Mouse (Mus musculus): ENCODE results near the gene Hdc.
A peak's percentile ranks its signal among the peaks of the same experiment; 100 is the strongest.
"Not testable (repeated sequence)": the region's sequence is repeated elsewhere in the genome, so short reads cannot be mapped to it uniquely, and the experiment has no call there.

Hdc gene

GRCm38 (mm10) chr2:126618470-126619179 lies 474 bp downstream of the Hdc start:
- no peak for DNase-seq (ENCODE audit: low read depth, low spot score)
- no peaks in the 10 kb centered on the region for H3K27me3 ChIP-seq (ENCODE audit: control insufficient read depth, insufficient read depth, low read length, poor library complexity, severe bottlenecking)
- no peaks in the 10 kb centered on the region for H3K36me3 ChIP-seq (ENCODE audit: control insufficient read depth, insufficient read depth, low read length, poor library complexity, severe bottlenecking)

GRCm38 (mm10) chr2:126615355-126615754 lies 3.7 kb downstream of the Hdc start:
- H3K36me3 ChIP-seq (ENCODE audit: control insufficient read depth, insufficient read depth, low read length, poor library complexity, severe bottlenecking) = no peaks in the 10 kb centered on the region
- no peaks in the 10 kb centered on the region for H3K27me3 ChIP-seq (ENCODE audit: control insufficient read depth, insufficient read depth, low read length, poor library complexity, severe bottlenecking)
- DNase-seq (ENCODE audit: low read depth, low spot score) = no peak

- H3K36me3 ChIP-seq (ENCODE audit: control insufficient read depth, insufficient read depth, low read length, poor library complexity, severe bottlenecking); H3K27me3 ChIP-seq (ENCODE audit: control insufficient read depth, insufficient read depth, low read length, poor library complexity, severe bottlenecking); DNase-seq (ENCODE audit: low read depth, low spot score): not testable (repeated sequence)
Observed at GRCm38 (mm10) chr2:126609600-126609999, 9.5 kb downstream of the Hdc start.

- Histone ChIP-seq H3K27me3 (ENCODE audit: control insufficient read depth, insufficient read depth, low read length, poor library complexity, severe bottlenecking) (no peaks in the 10 kb centered on the region), H3K36me3 (ENCODE audit: control insufficient read depth, insufficient read depth, low read length, poor library complexity, severe bottlenecking) (no peaks in the 10 kb centered on the region)
- DNase-seq (ENCODE audit: low read depth, low spot score) = no peak
Observed at GRCm38 (mm10) chr2:126607553-126608203, 11.4 kb downstream of the Hdc start.

GRCm38 (mm10) chr2:126606688-126607062 lies 12.4 kb downstream of the Hdc start:
- H3K36me3 ChIP-seq (ENCODE audit: control insufficient read depth, insufficient read depth, low read length, poor library complexity, severe bottlenecking) = no peaks in the 10 kb centered on the region
- H3K27me3 ChIP-seq (ENCODE audit: control insufficient read depth, insufficient read depth, low read length, poor library complexity, severe bottlenecking) = no peaks in the 10 kb centered on the region
- DNase-seq (ENCODE audit: low read depth, low spot score) = no peak

- peak; percentile 35 for DNase-seq (ENCODE audit: low read depth, low spot score)
Observed at GRCm38 (mm10) chr2:126606061-126606687, 12.9 kb downstream of the Hdc start.

GRCm38 (mm10) chr2:126601918-126602600 lies 17.0 kb downstream of the Hdc start:
- DNase-seq (ENCODE audit: low read depth, low spot score) = peak; percentile 76
- no peaks in the 10 kb centered on the region for H3K36me3 ChIP-seq (ENCODE audit: control insufficient read depth, insufficient read depth, low read length, poor library complexity, severe bottlenecking)
- H3K27me3 ChIP-seq (ENCODE audit: control insufficient read depth, insufficient read depth, low read length, poor library complexity, severe bottlenecking) = no peaks in the 10 kb centered on the region

More at GRCm38 (mm10) chr2:126606061-126606687, 12.9 kb downstream of the Hdc start:
- no peaks in the 10 kb centered on the region for H3K36me3 ChIP-seq (ENCODE audit: control insufficient read depth, insufficient read depth, low read length, poor library complexity, severe bottlenecking)
- H3K27me3 ChIP-seq (ENCODE audit: control insufficient read depth, insufficient read depth, low read length, poor library complexity, severe bottlenecking) = no peaks in the 10 kb centered on the region

- Histone ChIP-seq H3K36me3 (ENCODE audit: control insufficient read depth, insufficient read depth, low read length, poor library complexity, severe bottlenecking) (no peaks in the 10 kb centered on the region), H3K27me3 (ENCODE audit: control insufficient read depth, insufficient read depth, low read length, poor library complexity, severe bottlenecking) (no peaks in the 10 kb centered on the region)
- no peak for DNase-seq (ENCODE audit: low read depth, low spot score)
Observed at GRCm38 (mm10) chr2:126600533-126600932, 18.6 kb downstream of the Hdc start.

GRCm38 (mm10) chr2:126599005-126599404 lies 20.1 kb downstream of the Hdc start:
- peak; percentile 61 for DNase-seq (ENCODE audit: low read depth, low spot score)
- no peaks in the 10 kb centered on the region for H3K36me3 ChIP-seq (ENCODE audit: control insufficient read depth, insufficient read depth, low read length, poor library complexity, severe bottlenecking)

GRCm38 (mm10) chr2:126598359-126598758 lies 20.7 kb downstream of the Hdc start:
- H3K36me3 ChIP-seq (ENCODE audit: control insufficient read depth, insufficient read depth, low read length, poor library complexity, severe bottlenecking) = no peaks in the 10 kb centered on the region
- no peak for DNase-seq (ENCODE audit: low read depth, low spot score)
- no peaks in the 10 kb centered on the region for H3K27me3 ChIP-seq (ENCODE audit: control insufficient read depth, insufficient read depth, low read length, poor library complexity, severe bottlenecking)

More at GRCm38 (mm10) chr2:126599005-126599404, 20.1 kb downstream of the Hdc start:
- H3K27me3 ChIP-seq (ENCODE audit: control insufficient read depth, insufficient read depth, low read length, poor library complexity, severe bottlenecking) = no peaks in the 10 kb centered on the region

GRCm38 (mm10) chr2:126597279-126598241 lies 21.5 kb downstream of the Hdc start:
- peak; percentile 56 for DNase-seq (ENCODE audit: low read depth, low spot score)
- H3K36me3 ChIP-seq (ENCODE audit: control insufficient read depth, insufficient read depth, low read length, poor library complexity, severe bottlenecking) = no peaks in the 10 kb centered on the region
- H3K27me3 ChIP-seq (ENCODE audit: control insufficient read depth, insufficient read depth, low read length, poor library complexity, severe bottlenecking) = no peaks in the 10 kb centered on the region

GRCm38 (mm10) chr2:126596347-126597072 lies 22.6 kb downstream of the Hdc start:
- Histone ChIP-seq H3K27me3 (ENCODE audit: control insufficient read depth, insufficient read depth, low read length, poor library complexity, severe bottlenecking) (no peaks in the 10 kb centered on the region), H3K36me3 (ENCODE audit: control insufficient read depth, insufficient read depth, low read length, poor library complexity, severe bottlenecking) (no peaks in the 10 kb centered on the region)
- no peak for DNase-seq (ENCODE audit: low read depth, low spot score)

- DNase-seq (ENCODE audit: low read depth, low spot score) = peak; percentile 85
- H3K36me3 ChIP-seq (ENCODE audit: control insufficient read depth, insufficient read depth, low read length, poor library complexity, severe bottlenecking) = no peaks in the 10 kb centered on the region
- no peaks in the 10 kb centered on the region for H3K27me3 ChIP-seq (ENCODE audit: control insufficient read depth, insufficient read depth, low read length, poor library complexity, severe bottlenecking)
Observed at GRCm38 (mm10) chr2:126593831-126594610, 25.1 kb downstream of the Hdc start.

Measured in splenic B cell, adult 2 months (primary cell).